Mouse (Mus musculus): ENCODE data around the gene Kiz. TPM values are rescaled to one million over a fixed set of nuclear protein-coding genes. Genes with fewer than 3 reads are reported as not detected.

Kiz gene
- polyA plus RNA-seq, 1 experiment from 2014 or later, result 31.0 TPM

GRCm38 (mm10) chr2:146873881-146874441 lies 18.3 kb downstream of the Kiz start:
- no peaks in the 10 kb centered on the region for H3K4me1 ChIP-seq (ENCODE audit: control insufficient read depth, insufficient read depth, low read length)
- no peak for ATAC-seq (ENCODE audit: insufficient read depth, low FRiP score, low TSS enrichment)
- H3K27ac ChIP-seq (ENCODE audit: low read depth, low read length), result no peak overlapping the region
- H3K27me3 ChIP-seq (ENCODE audit: control insufficient read depth, insufficient read depth, low read length), result no peaks in the 10 kb centered on the region
- no peak for DNase-seq (ENCODE audit: low spot score)
- H3K9ac ChIP-seq (ENCODE audit: low read length), result no peak overlapping the region
- H3K36me3 ChIP-seq (ENCODE audit: control insufficient read depth, insufficient read depth, low read length), result no peaks in the 10 kb centered on the region
- H3K4me2 ChIP-seq (ENCODE audit: low read depth), result no peak overlapping the region
- H3K9me3 ChIP-seq (ENCODE audit: control insufficient read depth, low read length), result no peaks in the 10 kb centered on the region
- 90% methylated on average over 7 of the region's 7 CpGs for WGBS
- H3K4me3 ChIP-seq (ENCODE audit: low read depth, low read length), result no peak overlapping the region

GRCm38 (mm10) chr2:146877423-146878098 lies 21.9 kb downstream of the Kiz start:
- no peak overlapping the region for H3K9ac ChIP-seq (ENCODE audit: low read length)
- H3K4me2 ChIP-seq (ENCODE audit: low read depth), result no peak overlapping the region
- H3K27ac ChIP-seq (ENCODE audit: low read depth, low read length), result no peak overlapping the region
- 86% methylated on average over 1 of the region's 1 CpGs for WGBS
- DNase-seq (ENCODE audit: low spot score), result no peak
- no peak overlapping the region for H3K4me3 ChIP-seq (ENCODE audit: low read depth, low read length)
- H3K36me3 ChIP-seq (ENCODE audit: control insufficient read depth, insufficient read depth, low read length), result no peaks in the 10 kb centered on the region
- ATAC-seq (ENCODE audit: insufficient read depth, low FRiP score, low TSS enrichment), result no peak
- no peaks in the 10 kb centered on the region for H3K4me1 ChIP-seq (ENCODE audit: control insufficient read depth, insufficient read depth, low read length)
- H3K9me3 ChIP-seq (ENCODE audit: control insufficient read depth, low read length), result no peaks in the 10 kb centered on the region
- no peaks in the 10 kb centered on the region for H3K27me3 ChIP-seq (ENCODE audit: control insufficient read depth, insufficient read depth, low read length)

GRCm38 (mm10) chr2:146881623-146882022 lies 26.0 kb downstream of the Kiz start:
- H3K9ac ChIP-seq (ENCODE audit: low read length), result no peak overlapping the region
- ATAC-seq (ENCODE audit: insufficient read depth, low FRiP score, low TSS enrichment) (no peak), DNase-seq (ENCODE audit: low spot score) (no peak)
- H3K9me3 ChIP-seq (ENCODE audit: control insufficient read depth, low read length), result no peaks in the 10 kb centered on the region
- H3K4me3 ChIP-seq (ENCODE audit: low read depth, low read length), result no peak overlapping the region
- H3K4me2 ChIP-seq (ENCODE audit: low read depth), result no peak overlapping the region
- no peak overlapping the region for H3K27ac ChIP-seq (ENCODE audit: low read depth, low read length)
- WGBS, result 94% methylated on average over 4 of the region's 4 CpGs
- no peaks in the 10 kb centered on the region for H3K36me3 ChIP-seq (ENCODE audit: control insufficient read depth, insufficient read depth, low read length)
- no peaks in the 10 kb centered on the region for H3K27me3 ChIP-seq (ENCODE audit: control insufficient read depth, insufficient read depth, low read length)
- H3K4me1 ChIP-seq (ENCODE audit: control insufficient read depth, insufficient read depth, low read length), result no peaks in the 10 kb centered on the region

GRCm38 (mm10) chr2:146884291-146884855 lies 28.7 kb downstream of the Kiz start:
- 79% methylated on average over 8 of the region's 8 CpGs for WGBS
- H3K4me2 ChIP-seq (ENCODE audit: low read depth), result no peak overlapping the region
- no peak for ATAC-seq (ENCODE audit: insufficient read depth, low FRiP score, low TSS enrichment)

GRCm38 (mm10) chr2:146888786-146889414 lies 33.2 kb downstream of the Kiz start:
- Histone ChIP-seq H3K27me3 (ENCODE audit: control insufficient read depth, insufficient read depth, low read length) (no peaks in the 10 kb centered on the region), H3K27ac (ENCODE audit: low read depth, low read length) (no peak overlapping the region), H3K4me1 (ENCODE audit: control insufficient read depth, insufficient read depth, low read length) (no peaks in the 10 kb centered on the region), H3K9ac (ENCODE audit: low read length) (no peak overlapping the region), H3K36me3 (ENCODE audit: control insufficient read depth, insufficient read depth, low read length) (no peaks in the 10 kb centered on the region), H3K4me3 (ENCODE audit: low read depth, low read length) (no peak overlapping the region), H3K4me2 (ENCODE audit: low read depth) (no peak overlapping the region), H3K9me3 (ENCODE audit: control insufficient read depth, low read length) (no peaks in the 10 kb centered on the region)
- ATAC-seq (ENCODE audit: insufficient read depth, low FRiP score, low TSS enrichment) (no peak), DNase-seq (ENCODE audit: low spot score) (no peak)
- WGBS, result 95% methylated on average over 4 of the region's 4 CpGs

More at GRCm38 (mm10) chr2:146884291-146884855, 28.7 kb downstream of the Kiz start:
- DNase-seq (ENCODE audit: low spot score), result no peak
- Histone ChIP-seq H3K27me3 (ENCODE audit: control insufficient read depth, insufficient read depth, low read length) (no peaks in the 10 kb centered on the region), H3K27ac (ENCODE audit: low read depth, low read length) (no peak overlapping the region; the same call in 1 of the 2 replicates), H3K4me3 (ENCODE audit: low read depth, low read length) (no peak overlapping the region), H3K9ac (ENCODE audit: low read length) (no peak overlapping the region), H3K9me3 (ENCODE audit: control insufficient read depth, low read length) (no peaks in the 10 kb centered on the region), H3K4me1 (ENCODE audit: control insufficient read depth, insufficient read depth, low read length) (no peaks in the 10 kb centered on the region), H3K36me3 (ENCODE audit: control insufficient read depth, insufficient read depth, low read length) (no peaks in the 10 kb centered on the region)

- no peaks in the 10 kb centered on the region for H3K9me3 ChIP-seq (ENCODE audit: control insufficient read depth, low read length)
- H3K27ac ChIP-seq (ENCODE audit: low read depth, low read length), result no peak overlapping the region
- H3K4me3 ChIP-seq (ENCODE audit: low read depth, low read length), result no peak overlapping the region
- ATAC-seq (ENCODE audit: insufficient read depth, low FRiP score, low TSS enrichment), result no peak; the same call in 1 of the 2 replicates
- H3K27me3 ChIP-seq (ENCODE audit: control insufficient read depth, insufficient read depth, low read length), result no peaks in the 10 kb centered on the region
- no peak overlapping the region for H3K4me2 ChIP-seq (ENCODE audit: low read depth)
- no peaks in the 10 kb centered on the region for H3K36me3 ChIP-seq (ENCODE audit: control insufficient read depth, insufficient read depth, low read length)
- DNase-seq (ENCODE audit: low spot score), result no peak
- H3K9ac ChIP-seq (ENCODE audit: low read length), result no peak overlapping the region
- no peaks in the 10 kb centered on the region for H3K4me1 ChIP-seq (ENCODE audit: control insufficient read depth, insufficient read depth, low read length)
Observed at GRCm38 (mm10) chr2:146898977-146899376, 43.3 kb downstream of the Kiz start.

- no peak overlapping the region for H3K4me2 ChIP-seq (ENCODE audit: low read depth)
- peaks cover 3% of the 10 kb centered on the region; the same call in 1 of the 2 replicates for H3K4me1 ChIP-seq (ENCODE audit: control insufficient read depth, insufficient read depth, low read length)
- no peaks in the 10 kb centered on the region for H3K27me3 ChIP-seq (ENCODE audit: control insufficient read depth, insufficient read depth, low read length)
- no peak overlapping the region for H3K9ac ChIP-seq (ENCODE audit: low read length)
- no peak overlapping the region for H3K27ac ChIP-seq (ENCODE audit: low read depth, low read length)
- no peaks in the 10 kb centered on the region for H3K36me3 ChIP-seq (ENCODE audit: control insufficient read depth, insufficient read depth, low read length)
- no peak overlapping the region for H3K4me3 ChIP-seq (ENCODE audit: low read depth, low read length)
- ATAC-seq (ENCODE audit: insufficient read depth, low FRiP score, low TSS enrichment), result no peak
- DNase-seq (ENCODE audit: low spot score), result no peak
- no peaks in the 10 kb centered on the region for H3K9me3 ChIP-seq (ENCODE audit: control insufficient read depth, low read length)
- WGBS, result 87% methylated on average over 3 of the region's 3 CpGs
Observed at GRCm38 (mm10) chr2:146916085-146916484, 60.4 kb downstream of the Kiz start.

GRCm38 (mm10) chr2:146917770-146918169 lies 62.1 kb downstream of the Kiz start:
- Histone ChIP-seq H3K27ac (ENCODE audit: low read depth, low read length) (no peak overlapping the region), H3K4me3 (ENCODE audit: low read depth, low read length) (no peak overlapping the region), H3K4me2 (ENCODE audit: low read depth) (no peak overlapping the region), H3K4me1 (ENCODE audit: control insufficient read depth, insufficient read depth, low read length) (peaks cover 3% of the 10 kb centered on the region; the same call in 1 of the 2 replicates), H3K36me3 (ENCODE audit: control insufficient read depth, insufficient read depth, low read length) (no peaks in the 10 kb centered on the region), H3K27me3 (ENCODE audit: control insufficient read depth, insufficient read depth, low read length) (no peaks in the 10 kb centered on the region), H3K9ac (ENCODE audit: low read length) (no peak overlapping the region), H3K9me3 (ENCODE audit: control insufficient read depth, low read length) (no peaks in the 10 kb centered on the region)
- no peak for DNase-seq (ENCODE audit: low spot score)
- ATAC-seq (ENCODE audit: insufficient read depth, low FRiP score, low TSS enrichment), result no peak
- 77% methylated on average over 3 of the region's 3 CpGs for WGBS
